Mouse (Mus musculus) forebrain, postnatal 0 days (tissue): ENCODE data around the gene Ugt1a10. TPM values are rescaled to one million over a fixed set of nuclear protein-coding genes. Genes with fewer than 3 reads are reported as not detected.

Experiments used
- ATAC-seq: fragments of 200-750 bp; cut with Nextera tagmentation; 2 replicates; pipeline ENCODE4 v1.8.0; 2017; ENCODE audit warnings: mild to moderate bottlenecking, moderate library complexity
- DNase-seq: peaks from one replicate; pipeline ENCODE4 v3.0.0-alpha.2; 2015
- H3K27ac ChIP-seq: fragments of 300-500 bp; sonication (generic); 2 replicates; pipeline ENCODE4 v1.5.1; 2014; ENCODE audit warnings: low read depth, mild to moderate bottlenecking, antibody characterized with exemption, low read length, moderate library complexity, mixed read lengths
- H3K27me3 ChIP-seq: fragments of 300-500 bp; sonication (generic); 2 replicates; pipeline ENCODE4 v1.6.1; 2014; ENCODE audit warnings: mild to moderate bottlenecking, low read length, mixed read lengths; ENCODE audit not compliant: insufficient read depth
- H3K36me3 ChIP-seq: fragments of 300-500 bp; sonication (generic); 2 replicates; pipeline ENCODE4 v1.6.1; 2014; ENCODE audit warnings: mild to moderate bottlenecking, moderate library complexity; ENCODE audit not compliant: insufficient read depth
- H3K4me1 ChIP-seq: fragments of 300-500 bp; sonication (generic); 2 replicates; pipeline ENCODE4 v1.6.1; 2014; ENCODE audit warnings: antibody characterized with exemption; ENCODE audit not compliant: insufficient read depth
- H3K4me2 ChIP-seq: fragments of 300-500 bp; sonication (generic); 2 replicates; pipeline ENCODE4 v1.6.1; 2014; ENCODE audit warnings: low read depth, mild to moderate bottlenecking, moderate library complexity
- H3K4me3 ChIP-seq: fragments of 300-500 bp; sonication (generic); 2 replicates; pipeline ENCODE4 v1.5.1; 2014; ENCODE audit warnings: low read depth, low read length, mixed read lengths
- H3K9ac ChIP-seq: fragments of 300-500 bp; sonication (generic); 2 replicates; pipeline ENCODE4 v1.6.1; 2014; ENCODE audit warnings: mild to moderate bottlenecking
- H3K9me3 ChIP-seq: fragments of 300-500 bp; sonication (generic); 2 replicates; pipeline ENCODE4 v1.6.1; 2016; ENCODE audit warnings: low read length
- CTCF ChIP-seq: sonication (generic); IDR thresholded peaks from 2 replicates; pipeline ENCODE4 v1.5.1; 2016; ENCODE audit warnings: antibody characterized with exemption, control low read depth, low read depth
- WGBS: fragments of 180-500 bp; shearing (Covaris S2); extraction: QIAGEN DNeasy Blood & Tissue Kit; methylation state at CpG from one replicate; pipeline ENCODE4 v1.1.7; 2014; 5-methylcytosine and 5-hydroxymethylcytosine counted together
- polyA plus RNA-seq: library from polyadenylated mRNA; unstranded; fragments of >200 nt; fragmentation: Nextera tagmentation; extraction: Ambion mirVana; gene quantifications from 2 replicates; pipeline ENCODE4 v1.2.1, GENCODE M21; 2015
- total RNA-seq: library from RNA; depleted of rRNA; stranded (reverse); fragments of >200 nt; gene quantifications from 2 replicates; pipeline ENCODE4 v1.2.3, GENCODE M21; 2014

Ugt1a10 gene
- total and polyA plus RNA-seq, 2 experiments from 2014 or later = not detected

GRCm38 (mm10) chr1:88255466-88255857, 200.3 kb downstream of the Ugt1a10 start:
- DNase-seq = no peak
- WGBS = 53% methylated on average over 2 of the region's 2 CpGs
- H3K4me3 ChIP-seq = no peak overlapping the region

GRCm38 (mm10) chr1:88255989-88256754, 201.0 kb downstream of the Ugt1a10 start:
- no peak for DNase-seq
- ATAC-seq = no peak

More at GRCm38 (mm10) chr1:88255466-88255857, 200.3 kb downstream of the Ugt1a10 start:
- no peak for TF ChIP-seq CTCF
- Histone ChIP-seq H3K9me3 (peaks cover 73% of the 10 kb centered on the region), H3K4me2 (no peak overlapping the region), H3K4me1 (no peaks in the 10 kb centered on the region), H3K27ac (no peak overlapping the region), H3K36me3 (peaks cover 14% of the 10 kb centered on the region), H3K27me3 (no peaks in the 10 kb centered on the region), H3K9ac (no peak overlapping the region)
- 0 out of 2 replicates have a peak, but pooled peaks have one; percentile 0 for ATAC-seq

GRCm38 (mm10) chr1:88256886-88257663, 201.9 kb downstream of the Ugt1a10 start:
- H3K36me3 ChIP-seq = peaks cover 30% of the 10 kb centered on the region
- ATAC-seq (no peak), DNase-seq (no peak)
- no peak overlapping the region for H3K4me3 ChIP-seq
- H3K4me2 ChIP-seq = no peak overlapping the region
- WGBS = 81% methylated on average over 10 of the region's 10 CpGs
- H3K4me1 ChIP-seq = no peaks in the 10 kb centered on the region
- H3K9ac ChIP-seq = no peak overlapping the region
- TF ChIP-seq CTCF = no peak
- no peaks in the 10 kb centered on the region for H3K27me3 ChIP-seq
- H3K9me3 ChIP-seq = peaks cover 59% of the 10 kb centered on the region
- H3K27ac ChIP-seq = no peak overlapping the region

More at GRCm38 (mm10) chr1:88255989-88256754, 201.0 kb downstream of the Ugt1a10 start:
- Histone ChIP-seq H3K27ac (no peak overlapping the region), H3K4me2 (no peak overlapping the region), H3K27me3 (no peaks in the 10 kb centered on the region), H3K9me3 (peaks cover 65% of the 10 kb centered on the region), H3K36me3 (peaks cover 21% of the 10 kb centered on the region), H3K9ac (no peak overlapping the region), H3K4me3 (no peak overlapping the region), H3K4me1 (no peaks in the 10 kb centered on the region)
- TF ChIP-seq CTCF = no peak
- 80% methylated on average over 13 of the region's 13 CpGs for WGBS

- Histone ChIP-seq H3K4me1 (no peaks in the 10 kb centered on the region), H3K4me3 (no peak overlapping the region), H3K27ac (no peak overlapping the region), H3K36me3 (peaks cover 36% of the 10 kb centered on the region), H3K9ac (no peak overlapping the region), H3K9me3 (peaks cover 53% of the 10 kb centered on the region), H3K4me2 (no peak overlapping the region), H3K27me3 (no peaks in the 10 kb centered on the region)
- no peak for ATAC-seq
- TF ChIP-seq CTCF = no peak
- WGBS = 79% methylated on average over 6 of the region's 6 CpGs
- DNase-seq = no peak
Observed at GRCm38 (mm10) chr1:88257681-88258080, 202.5 kb downstream of the Ugt1a10 start.

- no peaks in the 10 kb centered on the region for H3K4me1 ChIP-seq
- ATAC-seq = no peak
- no peak for DNase-seq
- peaks cover 43% of the 10 kb centered on the region for H3K36me3 ChIP-seq
- WGBS = 68% methylated on average over 6 of the region's 6 CpGs
- no peak overlapping the region for H3K4me2 ChIP-seq
- H3K9ac ChIP-seq = no peak overlapping the region
- H3K27ac ChIP-seq = no peak overlapping the region
- H3K27me3 ChIP-seq = no peaks in the 10 kb centered on the region
- H3K4me3 ChIP-seq = no peak overlapping the region
- no peak for TF ChIP-seq CTCF
- H3K9me3 ChIP-seq = peaks cover 47% of the 10 kb centered on the region
Observed at GRCm38 (mm10) chr1:88258361-88258760, 203.2 kb downstream of the Ugt1a10 start.

GRCm38 (mm10) chr1:88258881-88259642, 203.9 kb downstream of the Ugt1a10 start:
- ATAC-seq (0 out of 2 replicates have a peak, but pooled peaks have one; percentile 1), DNase-seq (no peak)
- Histone ChIP-seq H3K36me3 (peaks cover 50% of the 10 kb centered on the region), H3K4me1 (no peaks in the 10 kb centered on the region), H3K9ac (peak overlapping the region; percentile 0; the same call in 1 of the 2 replicates), H3K27ac (no peak overlapping the region), H3K4me2 (no peak overlapping the region), H3K4me3 (no peak overlapping the region), H3K9me3 (peaks cover 40% of the 10 kb centered on the region), H3K27me3 (no peaks in the 10 kb centered on the region)
- WGBS = 81% methylated on average over 8 of the region's 8 CpGs
- TF ChIP-seq CTCF = no peak
